15 mouse cellular contexts compared by ENCODE assay signal in genomic region chr9:43265194-43265593, GRCm38 (mm10). TPM values are rescaled to one million over a fixed set of nuclear protein-coding genes. Genes with fewer than 3 reads are reported as not detected.
DNase-seq lines count a peak whose midpoint lies in the region; ATAC-seq and TF ChIP-seq lines count a peak whose summit lies in the region.
"Had no signal": no experiment of that assay in that cellular context is flagged by ENCODE, and none has a peak within 500 bp of the region (broad histone marks: within the 10 kb centered on the region; RNA-seq: fewer than 3 reads in every experiment).

No protein-coding gene starts in this region.

- H3K4me1 ChIP-seq in kidney, embryonic 14.5 days (ENCODE audit: control insufficient read depth, insufficient read depth, low read length), result peaks cover 39% of the 10 kb centered on the region
- H3K4me1 ChIP-seq in embryonic facial prominence, embryonic 10.5 days, result peaks cover 63% of the 10 kb centered on the region
- H3K4me1 ChIP-seq in limb, embryonic 13.5 days, result peaks cover 64% of the 10 kb centered on the region

- no peak overlapping the region for H3K9ac ChIP-seq in kidney, embryonic 14.5 days (ENCODE audit: low read depth, low read length)
- H3K9ac ChIP-seq in limb, embryonic 13.5 days, result no peak overlapping the region
- H3K9ac ChIP-seq: lung, embryonic 14.5 days; neural tube, embryonic 15.5 days had no signal

- H3K4me2 ChIP-seq in kidney, embryonic 14.5 days (replicated peaks; ENCODE audit: low read depth, low read length), result no peak overlapping the region
- H3K4me2 ChIP-seq in limb, embryonic 13.5 days (replicated peaks), result no peak overlapping the region
- H3K4me2 ChIP-seq: lung, embryonic 14.5 days; neural tube, embryonic 15.5 days had no signal

- H3K27ac ChIP-seq in gastrocnemius, adult 2 months, result peak overlapping the region; percentile 77
- H3K27ac ChIP-seq in kidney, embryonic 14.5 days (ENCODE audit: low read depth, low read length), result no peak overlapping the region
- H3K27ac ChIP-seq in embryonic facial prominence, embryonic 10.5 days (replicated peaks), result peak overlapping the region; percentile 89
- peak overlapping the region; percentile 59 for H3K27ac ChIP-seq in limb, embryonic 13.5 days
- H3K27ac ChIP-seq: neural tube, embryonic 15.5 days had no signal

- no peaks in the 10 kb centered on the region for H3K36me3 ChIP-seq in kidney, embryonic 14.5 days (ENCODE audit: control insufficient read depth, insufficient read depth, low read length)
- no peaks in the 10 kb centered on the region for H3K36me3 ChIP-seq in embryonic facial prominence, embryonic 10.5 days (replicated peaks)
- no peaks in the 10 kb centered on the region for H3K36me3 ChIP-seq in limb, embryonic 13.5 days
- H3K36me3 ChIP-seq: neural tube, embryonic 15.5 days had no signal

- intact Hi-C loops in gastrocnemius, adult 2 months (cut with DNase I), result loop anchor here (5.0 kb wide), 1 partner anchor 43 kb away; no protein-coding TSS in a partner anchor

- H3K9me3 ChIP-seq in kidney, embryonic 14.5 days (ENCODE audit: control insufficient read depth, low read length), result no peaks in the 10 kb centered on the region
- 0 out of 2 replicates have a peak, but pooled peaks cover 3% of the 10 kb centered on the region for H3K9me3 ChIP-seq in embryonic facial prominence, embryonic 10.5 days
- H3K9me3 ChIP-seq in limb, embryonic 13.5 days, result no peaks in the 10 kb centered on the region
- H3K9me3 ChIP-seq: neural tube, embryonic 15.5 days had no signal

- no peak for DNase-seq in gastrocnemius, adult 2 months
- no peak for DNase-seq in gastrocnemius, postnatal 10 days
- DNase-seq in kidney, postnatal 10 days, result peak; percentile 40
- no peak for DNase-seq in embryonic facial prominence, embryonic 10.5 days (ENCODE audit: low spot score)
- no peak for DNase-seq in lung, postnatal 36 days
- DNase-seq in cerebellum, postnatal 14 days, result no peak
- DNase-seq: adrenal gland, postnatal 10 days; cerebellum, postnatal 25 days; lung, embryonic 14.5 days; right cerebral cortex, adult 18-20 months had no signal

- no peaks in the 10 kb centered on the region for H3K27me3 ChIP-seq in kidney, embryonic 14.5 days (ENCODE audit: control insufficient read depth, insufficient read depth, low read length)
- peaks cover 20% of the 10 kb centered on the region for H3K27me3 ChIP-seq in embryonic facial prominence, embryonic 10.5 days (replicated peaks; ENCODE audit: low read depth, poor library complexity, severe bottlenecking)
- H3K27me3 ChIP-seq in limb, embryonic 13.5 days, result no peaks in the 10 kb centered on the region

- 60% methylated on average over 9 of the region's 9 CpGs for WGBS in kidney, embryonic 14.5 days
- WGBS in embryonic facial prominence, embryonic 10.5 days, result 47% methylated on average over 9 of the region's 9 CpGs
- WGBS in limb, embryonic 13.5 days, result 60% methylated on average over 9 of the region's 9 CpGs

- no peak for TF ChIP-seq CTCF in gastrocnemius, adult 2 months (IDR thresholded peaks at IDR 0.05)

- ATAC-seq in kidney, embryonic 14.5 days (ENCODE audit: low FRiP score, low TSS enrichment), result no peak
- no peak for ATAC-seq in limb, embryonic 13.5 days (ENCODE audit: low FRiP score, low read depth)

- H3K4me3 ChIP-seq in gastrocnemius, adult 2 months, result peak overlapping the region; percentile 50
- no peak overlapping the region for H3K4me3 ChIP-seq in kidney, embryonic 14.5 days (ENCODE audit: low read length)
- H3K4me3 ChIP-seq in embryonic facial prominence, embryonic 10.5 days, result no peak overlapping the region
- no peak overlapping the region for H3K4me3 ChIP-seq in limb, embryonic 13.5 days
- H3K4me3 ChIP-seq: neural tube, embryonic 15.5 days had no signal

RNA-seq across cellular contexts. Expression of gene Oaf, which starts 25.5 kb away (rescaled TPM):
- 1 to 10 TPM; 2.9 to 8.9 TPM for total RNA-seq in gastrocnemius, adult 2 months (2021)
- total RNA-seq in gastrocnemius, postnatal 10 days (2021), result 10 to 100 TPM; 26.2 to 34.2 TPM
- 88.5 and 88.9 TPM in 2 replicates for polyA plus RNA-seq in kidney, embryonic 14.5 days (2014; fragmentation: Nextera tagmentation; extraction: Ambion mirVana)
- 55.2 and 57.0 TPM in 2 replicates for polyA plus RNA-seq in embryonic facial prominence, embryonic 10.5 days (2016; fragmentation: Nextera tagmentation; extraction: Ambion mirVana)
- 103 and 106 TPM in 2 replicates for polyA plus RNA-seq in limb, embryonic 13.5 days (2015; fragmentation: Nextera tagmentation; extraction: Ambion mirVana)

RNA-seq across cellular contexts. Expression of gene Trim29, which starts 45.5 kb away (rescaled TPM):
- total RNA-seq in gastrocnemius, adult 2 months (2021), result not detected
- total RNA-seq in gastrocnemius, postnatal 10 days (2021), result under 1 TPM; 0.12 to 0.16 TPM
- 0.31 and 0.50 TPM in 2 replicates for polyA plus RNA-seq in kidney, embryonic 14.5 days (2014; fragmentation: Nextera tagmentation; extraction: Ambion mirVana)
- 4.4 and 4.7 TPM in 2 replicates for polyA plus RNA-seq in embryonic facial prominence, embryonic 10.5 days (2016; fragmentation: Nextera tagmentation; extraction: Ambion mirVana)
- 22.8 and 26.1 TPM in 2 replicates for polyA plus RNA-seq in limb, embryonic 13.5 days (2015; fragmentation: Nextera tagmentation; extraction: Ambion mirVana)
- total RNA-seq: megakaryocyte progenitor cell, adult 5-6 weeks had no signal

RNA-seq across cellular contexts. Expression of gene Pou2f3, which starts 55.0 kb away (rescaled TPM):
- under 1 TPM; 0.11 to 0.15 TPM for total RNA-seq in gastrocnemius, adult 2 months (2021)
- total RNA-seq in gastrocnemius, postnatal 10 days (2021), result under 1 TPM in 1 of 2 experiments, not detected in 1; 0.09 TPM
- polyA plus RNA-seq in kidney, embryonic 14.5 days (2014; fragmentation: Nextera tagmentation; extraction: Ambion mirVana), result 0.11 TPM in 1 of 2 replicates, not detected in the other
- polyA plus RNA-seq in embryonic facial prominence, embryonic 10.5 days (2016; fragmentation: Nextera tagmentation; extraction: Ambion mirVana), result not detected in 2 replicates
- 0.74 and 1.1 TPM in 2 replicates for polyA plus RNA-seq in limb, embryonic 13.5 days (2015; fragmentation: Nextera tagmentation; extraction: Ambion mirVana)
- total RNA-seq: adrenal gland, postnatal 10 days; left cerebral cortex, postnatal 10 days; megakaryocyte progenitor cell, adult 5-6 weeks had no signal
- polyA plus RNA-seq: neural tube, embryonic 15.5 days had no signal
